Mouse (Mus musculus) C2C12 (cell line): ENCODE results near the gene Srrm1.

Experiments used
- CEBPB ChIP-seq: IDR thresholded peaks from one replicate; pipeline ENCODE4 v1.6.1; 2011; ENCODE audit warnings: low read depth, mild to moderate bottlenecking, control low read depth, moderate library complexity
- CTCF ChIP-seq: IDR thresholded peaks from one replicate; pipeline ENCODE4 v1.5.1; 2011; ENCODE audit not compliant: control insufficient read depth, insufficient read depth, insufficient read length
- MAX ChIP-seq: IDR thresholded peaks from one replicate; pipeline ENCODE4 v1.6.1; 2011; ENCODE audit warnings: mild to moderate bottlenecking, control low read depth
- MYOG ChIP-seq: IDR thresholded peaks from one replicate; pipeline ENCODE4 v1.6.1; 2011; ENCODE audit not compliant: control insufficient read depth, insufficient read length; ENCODE audit errors: extremely low read depth

GRCm38 (mm10) chr4:135392801-135393200, 39.7 kb upstream of the Srrm1 start:
- no peak for TF ChIP-seq CTCF
- no peak for TF ChIP-seq CEBPB
- no peak for TF ChIP-seq MAX
- no peak for TF ChIP-seq MYOG
